Mouse (Mus musculus) heart, postnatal 4 days (tissue): ENCODE measurements around the gene Intu. TPM values are rescaled to one million over a fixed set of nuclear protein-coding genes. Genes with fewer than 3 reads are reported as not detected.

Source experiments
- DNase-seq: peaks from one replicate; pipeline ENCODE4 v3.0.0; 2021
- total RNA-seq, 2 experiments: library from RNA; stranded (reverse); gene quantifications; 2 replicates each; pipeline ENCODE4 v1.2.3; 2021

The Intu gene
- total RNA-seq, 2 experiments from 2014 or later: 7.0 to 7.6 TPM

- peak; percentile 47 for DNase-seq
Observed at GRCm38 (mm10) chr3:40685855-40686515, 154.9 kb downstream of the Intu start.

- DNase-seq: no peak
Observed at GRCm38 (mm10) chr3:40686836-40687235, 155.8 kb downstream of the Intu start.

- DNase-seq: no peak
Observed at GRCm38 (mm10) chr3:40687588-40687987, 156.5 kb downstream of the Intu start.

GRCm38 (mm10) chr3:40691566-40691965 lies 160.5 kb downstream of the Intu start:
- DNase-seq: no peak

- DNase-seq: no peak
Observed at GRCm38 (mm10) chr3:40693435-40693834, 162.3 kb downstream of the Intu start.

GRCm38 (mm10) chr3:40693960-40694359 lies 162.9 kb downstream of the Intu start:
- no peak for DNase-seq

GRCm38 (mm10) chr3:40694438-40694837 lies 163.4 kb downstream of the Intu start:
- peak; percentile 55 for DNase-seq

- no peak for DNase-seq
Observed at GRCm38 (mm10) chr3:40695162-40695561, 164.1 kb downstream of the Intu start.

- no peak for DNase-seq
Observed at GRCm38 (mm10) chr3:40698834-40699233, 167.7 kb downstream of the Intu start.

- no peak for DNase-seq
Observed at GRCm38 (mm10) chr3:40704816-40705430, 173.8 kb downstream of the Intu start.

GRCm38 (mm10) chr3:40708655-40709054 lies 177.6 kb downstream of the Intu start, which contains the start of gene Slc25a31:
Slc25a31 (plus strand) TSS chr3:40708855.
- no peak for DNase-seq

GRCm38 (mm10) chr3:40716056-40716455 lies 185.0 kb downstream of the Intu start:
- no peak for DNase-seq

GRCm38 (mm10) chr3:40719022-40719421 lies 187.9 kb downstream of the Intu start:
- no peak for DNase-seq

- DNase-seq: no peak
Observed at GRCm38 (mm10) chr3:40738381-40738912, 207.4 kb downstream of the Intu start.

- DNase-seq: no peak
Observed at GRCm38 (mm10) chr3:40744024-40744835, 213.1 kb downstream of the Intu start, which contains the start of gene Hspa4l. Hspa4l (plus strand) TSS chr3:40744495.

- DNase-seq: peak; percentile 93
Observed at GRCm38 (mm10) chr3:40744836-40745660, 214.0 kb downstream of the Intu start.

GRCm38 (mm10) chr3:40745661-40746547 lies 214.8 kb downstream of the Intu start:
- DNase-seq: no peak
